Mouse (Mus musculus): ENCODE data around the gene Pde3a. TPM values are rescaled to one million over a fixed set of nuclear protein-coding genes. Genes with fewer than 3 reads are reported as not detected.

Gene Pde3a
- polyA plus RNA-seq, 1 experiment from 2014 or later = 14.7 TPM

- H3K4me3 ChIP-seq (ENCODE audit: low read length) = no peak overlapping the region
- peaks cover 8% of the 10 kb centered on the region; the same call in 1 of the 2 replicates for H3K4me1 ChIP-seq (ENCODE audit: control insufficient read depth, insufficient read depth, low read length)
- no peaks in the 10 kb centered on the region for H3K27me3 ChIP-seq (replicated peaks; ENCODE audit: control insufficient read depth, insufficient read depth, low read length)
- H3K27ac ChIP-seq (ENCODE audit: low read length) = no peak overlapping the region
- no peak for ATAC-seq
- no peak overlapping the region for H3K4me2 ChIP-seq (ENCODE audit: low read depth, low read length)
- H3K9ac ChIP-seq (ENCODE audit: low read depth, low read length) = no peak overlapping the region
- no peaks in the 10 kb centered on the region for H3K36me3 ChIP-seq (ENCODE audit: control insufficient read depth, insufficient read depth, low read length)
- no peaks in the 10 kb centered on the region for H3K9me3 ChIP-seq (ENCODE audit: control insufficient read depth, low read length)
- WGBS = 45% methylated on average over 6 of the region's 6 CpGs
Measured at GRCm38 (mm10) chr6:141352277-141352676, 103.2 kb downstream of the Pde3a start.

- H3K9ac ChIP-seq (ENCODE audit: low read depth, low read length) = no peak overlapping the region
- no peaks in the 10 kb centered on the region for H3K4me1 ChIP-seq (ENCODE audit: control insufficient read depth, insufficient read depth, low read length)
- WGBS = 91% methylated on average over 3 of the region's 3 CpGs
- H3K4me3 ChIP-seq (ENCODE audit: low read length) = no peak overlapping the region
- H3K4me2 ChIP-seq (ENCODE audit: low read depth, low read length) = no peak overlapping the region
- no peak overlapping the region for H3K27ac ChIP-seq (ENCODE audit: low read length)
- H3K36me3 ChIP-seq (ENCODE audit: control insufficient read depth, insufficient read depth, low read length) = no peaks in the 10 kb centered on the region
- H3K9me3 ChIP-seq (ENCODE audit: control insufficient read depth, low read length) = no peaks in the 10 kb centered on the region
- no peaks in the 10 kb centered on the region for H3K27me3 ChIP-seq (replicated peaks; ENCODE audit: control insufficient read depth, insufficient read depth, low read length)
- ATAC-seq = no peak
Measured at GRCm38 (mm10) chr6:141363664-141364063, 114.6 kb downstream of the Pde3a start.

DNA sequence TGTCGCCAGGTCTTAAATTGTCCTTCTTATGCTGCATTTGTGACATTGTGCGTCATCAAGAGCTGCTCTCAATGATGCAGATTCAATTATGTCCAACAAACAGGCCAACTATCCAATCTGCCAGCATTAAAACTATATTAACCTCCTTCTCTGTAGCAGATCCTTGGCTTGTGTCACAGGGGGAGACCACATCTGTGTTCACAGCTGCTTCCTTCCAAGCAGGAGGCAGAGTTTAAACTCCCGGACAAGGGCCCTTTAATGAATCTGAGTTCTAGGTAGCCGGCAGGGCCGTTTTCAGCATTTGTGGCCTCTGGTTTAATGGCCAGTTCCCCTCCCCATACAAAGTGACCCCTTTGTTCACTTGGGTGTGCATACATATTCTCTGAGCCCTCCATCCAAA is 118.0 kb downstream of the Pde3a start:
- no peak overlapping the region for H3K27ac ChIP-seq (ENCODE audit: low read length)

DNA sequence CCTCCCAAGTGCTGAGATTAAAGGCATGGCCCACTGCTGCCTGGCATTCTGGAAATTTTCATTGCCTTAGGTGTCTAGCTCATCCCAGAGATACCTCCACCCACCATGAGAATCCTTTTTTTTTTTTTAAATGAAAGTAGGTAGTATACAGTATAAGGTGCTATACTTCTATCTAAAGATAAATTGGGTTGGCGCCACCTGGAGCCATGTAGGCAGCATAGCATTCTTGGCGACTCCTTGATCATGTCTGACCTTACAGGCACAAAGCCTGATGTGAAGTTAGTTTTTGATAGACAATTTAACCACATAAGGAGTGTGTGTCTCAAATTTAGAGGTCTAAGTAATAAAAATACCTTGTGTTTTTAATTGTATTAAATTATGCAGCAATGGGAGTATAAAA is 123.6 kb downstream of the Pde3a start:
- Histone ChIP-seq H3K4me2 (ENCODE audit: low read depth, low read length) (no peak overlapping the region), H3K4me1 (ENCODE audit: control insufficient read depth, insufficient read depth, low read length) (no peaks in the 10 kb centered on the region), H3K36me3 (ENCODE audit: control insufficient read depth, insufficient read depth, low read length) (no peaks in the 10 kb centered on the region), H3K4me3 (ENCODE audit: low read length) (no peak overlapping the region), H3K27ac (ENCODE audit: low read length) (no peak overlapping the region), H3K9ac (ENCODE audit: low read depth, low read length) (no peak overlapping the region), H3K27me3 (replicated peaks; ENCODE audit: control insufficient read depth, insufficient read depth, low read length) (no peaks in the 10 kb centered on the region), H3K9me3 (ENCODE audit: control insufficient read depth, low read length) (no peaks in the 10 kb centered on the region)
- WGBS = 65% methylated on average over 2 of the region's 2 CpGs
- ATAC-seq = no peak

More for the DNA sequence above, 118.0 kb downstream of the Pde3a start:
- Histone ChIP-seq H3K27me3 (replicated peaks; ENCODE audit: control insufficient read depth, insufficient read depth, low read length) (no peaks in the 10 kb centered on the region), H3K9me3 (ENCODE audit: control insufficient read depth, low read length) (no peaks in the 10 kb centered on the region), H3K9ac (ENCODE audit: low read depth, low read length) (no peak overlapping the region), H3K36me3 (ENCODE audit: control insufficient read depth, insufficient read depth, low read length) (no peaks in the 10 kb centered on the region), H3K4me1 (ENCODE audit: control insufficient read depth, insufficient read depth, low read length) (no peaks in the 10 kb centered on the region), H3K4me2 (ENCODE audit: low read depth, low read length) (no peak overlapping the region), H3K4me3 (ENCODE audit: low read length) (no peak overlapping the region)
- ATAC-seq = no peak
- 74% methylated on average over 5 of the region's 5 CpGs for WGBS

DNA sequence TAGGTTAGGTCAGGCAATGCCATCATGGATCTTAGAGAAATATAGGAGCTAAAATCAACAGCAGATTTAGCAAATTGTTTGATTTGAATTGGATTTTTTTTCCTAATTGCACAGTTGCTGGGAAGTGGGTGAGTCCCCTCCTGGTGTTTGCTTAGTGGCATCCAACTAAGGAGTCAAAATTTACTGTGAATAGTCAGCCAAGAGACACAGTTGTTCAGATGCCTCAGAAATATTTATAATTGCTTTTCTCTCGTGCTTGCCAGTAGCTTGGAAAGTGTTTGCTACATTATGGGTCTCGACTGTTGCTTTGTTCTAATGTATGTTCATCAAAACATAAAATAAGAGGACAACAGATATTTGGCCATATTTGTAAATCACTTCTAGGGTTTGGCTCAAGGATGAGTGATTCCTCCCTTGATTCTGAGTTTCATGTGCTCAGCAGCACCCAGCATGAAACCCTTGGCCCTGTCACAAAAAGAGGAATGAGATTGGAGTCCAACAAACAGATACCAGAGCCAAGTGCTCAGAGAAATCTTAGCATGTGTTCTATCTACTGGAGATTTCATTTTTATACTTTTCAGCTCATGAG is 125.5 kb downstream of the Pde3a start:
- 47% methylated on average over 2 of the region's 2 CpGs for WGBS
- no peak overlapping the region for H3K9ac ChIP-seq (ENCODE audit: low read depth, low read length)
- no peak overlapping the region for H3K4me2 ChIP-seq (ENCODE audit: low read depth, low read length)
- no peaks in the 10 kb centered on the region for H3K36me3 ChIP-seq (ENCODE audit: control insufficient read depth, insufficient read depth, low read length)
- H3K27me3 ChIP-seq (replicated peaks; ENCODE audit: control insufficient read depth, insufficient read depth, low read length) = no peaks in the 10 kb centered on the region
- H3K27ac ChIP-seq (ENCODE audit: low read length) = no peak overlapping the region
- no peaks in the 10 kb centered on the region for H3K9me3 ChIP-seq (ENCODE audit: control insufficient read depth, low read length)
- ATAC-seq = peak; percentile 18; the same call in 1 of the 2 replicates
- no peak overlapping the region for H3K4me3 ChIP-seq (ENCODE audit: low read length)
- H3K4me1 ChIP-seq (ENCODE audit: control insufficient read depth, insufficient read depth, low read length) = 0 out of 2 replicates have a peak, but pooled peaks cover under 1% of the 10 kb centered on the region

GRCm38 (mm10) chr6:141375155-141375554 is 126.1 kb downstream of the Pde3a start:
- Histone ChIP-seq H3K4me1 (ENCODE audit: control insufficient read depth, insufficient read depth, low read length) (0 out of 2 replicates have a peak, but pooled peaks cover 5% of the 10 kb centered on the region), H3K27me3 (replicated peaks; ENCODE audit: control insufficient read depth, insufficient read depth, low read length) (no peaks in the 10 kb centered on the region), H3K36me3 (ENCODE audit: control insufficient read depth, insufficient read depth, low read length) (no peaks in the 10 kb centered on the region), H3K27ac (ENCODE audit: low read length) (no peak overlapping the region), H3K9ac (ENCODE audit: low read depth, low read length) (no peak overlapping the region), H3K4me3 (ENCODE audit: low read length) (no peak overlapping the region), H3K4me2 (ENCODE audit: low read depth, low read length) (no peak overlapping the region), H3K9me3 (ENCODE audit: control insufficient read depth, low read length) (no peaks in the 10 kb centered on the region)
- ATAC-seq = no peak
- 63% methylated on average over 4 of the region's 4 CpGs for WGBS

- H3K36me3 ChIP-seq (ENCODE audit: control insufficient read depth, insufficient read depth, low read length) = no peaks in the 10 kb centered on the region
- H3K27me3 ChIP-seq (replicated peaks; ENCODE audit: control insufficient read depth, insufficient read depth, low read length) = no peaks in the 10 kb centered on the region
- H3K9ac ChIP-seq (ENCODE audit: low read depth, low read length) = no peak overlapping the region
- H3K4me1 ChIP-seq (ENCODE audit: control insufficient read depth, insufficient read depth, low read length) = peaks cover 20% of the 10 kb centered on the region; the same call in 1 of the 2 replicates
- H3K27ac ChIP-seq (ENCODE audit: low read length) = peak overlapping the region; percentile 50; the same call in 1 of the 2 replicates
- H3K9me3 ChIP-seq (ENCODE audit: control insufficient read depth, low read length) = no peaks in the 10 kb centered on the region
- 20% methylated on average over 12 of the region's 12 CpGs for WGBS
- ATAC-seq = peak; percentile 57
- H3K4me2 ChIP-seq (ENCODE audit: low read depth, low read length) = peak overlapping the region; percentile 38
- H3K4me3 ChIP-seq (ENCODE audit: low read length) = no peak overlapping the region
Measured at GRCm38 (mm10) chr6:141380927-141381326, 131.9 kb downstream of the Pde3a start.

GRCm38 (mm10) chr6:141381473-141381872 is 132.4 kb downstream of the Pde3a start:
- H3K27me3 ChIP-seq (replicated peaks; ENCODE audit: control insufficient read depth, insufficient read depth, low read length) = no peaks in the 10 kb centered on the region
- no peaks in the 10 kb centered on the region for H3K36me3 ChIP-seq (ENCODE audit: control insufficient read depth, insufficient read depth, low read length)
- no peak overlapping the region for H3K4me3 ChIP-seq (ENCODE audit: low read length)
- H3K9ac ChIP-seq (ENCODE audit: low read depth, low read length) = no peak overlapping the region
- peak overlapping the region; percentile 50 for H3K27ac ChIP-seq (ENCODE audit: low read length)
- H3K4me2 ChIP-seq (ENCODE audit: low read depth, low read length) = peak overlapping the region; percentile 38
- no peaks in the 10 kb centered on the region for H3K9me3 ChIP-seq (ENCODE audit: control insufficient read depth, low read length)
- peaks cover 20% of the 10 kb centered on the region; the same call in 1 of the 2 replicates for H3K4me1 ChIP-seq (ENCODE audit: control insufficient read depth, insufficient read depth, low read length)
- peak; percentile 82 for ATAC-seq
- WGBS = 18% methylated on average over 8 of the region's 8 CpGs

GRCm38 (mm10) chr6:141381881-141382370 is 132.9 kb downstream of the Pde3a start:
- peak overlapping the region; percentile 38; the same call in 1 of the 2 replicates for H3K4me2 ChIP-seq (ENCODE audit: low read depth, low read length)
- no peaks in the 10 kb centered on the region for H3K27me3 ChIP-seq (replicated peaks; ENCODE audit: control insufficient read depth, insufficient read depth, low read length)
- H3K9me3 ChIP-seq (ENCODE audit: control insufficient read depth, low read length) = no peaks in the 10 kb centered on the region
- H3K4me1 ChIP-seq (ENCODE audit: control insufficient read depth, insufficient read depth, low read length) = peaks cover 20% of the 10 kb centered on the region; the same call in 1 of the 2 replicates
- H3K9ac ChIP-seq (ENCODE audit: low read depth, low read length) = no peak overlapping the region
- WGBS = 73% methylated on average over 4 of the region's 4 CpGs
- no peak overlapping the region for H3K4me3 ChIP-seq (ENCODE audit: low read length)
- ATAC-seq = no peak; the same call in 1 of the 2 replicates
- peak overlapping the region; percentile 50 for H3K27ac ChIP-seq (ENCODE audit: low read length)
- no peaks in the 10 kb centered on the region for H3K36me3 ChIP-seq (ENCODE audit: control insufficient read depth, insufficient read depth, low read length)
